22 mouse cellular contexts compared by ENCODE assay signal in genomic region chr6:90332561-90333425, GRCm38 (mm10). TPM values are rescaled to one million over a fixed set of nuclear protein-coding genes. Genes with fewer than 3 reads are reported as not detected.
DNase-seq lines count a peak whose midpoint lies in the region; ATAC-seq and TF ChIP-seq lines count a peak whose summit lies in the region.
"Had no signal": no experiment of that assay in that cellular context is flagged by ENCODE, and none has a peak within 500 bp of the region (broad histone marks: within the 10 kb centered on the region; RNA-seq: fewer than 3 reads in every experiment).

Uroc1 (plus strand) TSS chr6:90333284.

- peak; percentile 78 for DNase-seq in kidney, adult 11 months
- DNase-seq in kidney, postnatal 10 days, result peak; percentile 19
- DNase-seq in liver, embryonic 13.5 days, result peak; percentile 6
- DNase-seq in cerebellum, adult 2 months, result no peak
- DNase-seq in ovary, adult 18-20 months (ENCODE audit: low spot score), result no peak
- no peak for DNase-seq in cerebellum, postnatal 36 days
- DNase-seq: B cell, adult 2 months; cerebellum, postnatal 10 days; gastrocnemius, adult 2 months; heart, postnatal 10 days; lung, embryonic 14.5 days had no signal

- H3K4me1 ChIP-seq in kidney, embryonic 16.5 days (ENCODE audit: insufficient read depth, low read length), result no peaks in the 10 kb centered on the region
- H3K4me1 ChIP-seq in liver, embryonic 13.5 days (replicated peaks), result no peaks in the 10 kb centered on the region
- H3K4me1 ChIP-seq in cerebellum, adult 2 months (ENCODE audit: control insufficient read depth, insufficient read depth, low read length), result 0 out of 2 replicates have a peak, but pooled peaks cover 6% of the 10 kb centered on the region
- H3K4me1 ChIP-seq: heart, embryonic 10.5 days; hindbrain, embryonic 12.5 days; limb, embryonic 10.5 days; midbrain, embryonic 12.5 days; neural tube, embryonic 15.5 days had no signal

- WGBS in kidney, embryonic 16.5 days, result 82% methylated on average over 7 of the region's 7 CpGs
- 57% methylated on average over 7 of the region's 7 CpGs for WGBS in liver, embryonic 13.5 days (ENCODE audit: insufficient replicate concordance)
- 89% methylated on average over 7 of the region's 7 CpGs for WGBS in cerebellum, adult 2 months

- no peak within 1 kb of the TSS for H3K4me3 ChIP-seq in kidney, embryonic 16.5 days (ENCODE audit: low read length)
- H3K4me3 ChIP-seq in liver, embryonic 13.5 days (replicated peaks), result peak within 1 kb of the TSS; percentile 26; the same call in 1 of the 2 replicates
- no peak within 1 kb of the TSS for H3K4me3 ChIP-seq in cerebellum, adult 2 months (replicated peaks; ENCODE audit: insufficient read depth, low read depth, low read length)
- H3K4me3 ChIP-seq: forebrain, embryonic 15.5 days; gastrocnemius, adult 2 months; heart, embryonic 10.5 days; hindbrain, embryonic 12.5 days; left cerebral cortex, adult 2 months; limb, embryonic 10.5 days; midbrain, embryonic 12.5 days; myocyte; neural tube, embryonic 15.5 days had no signal

- H3K36me3 ChIP-seq in kidney, embryonic 16.5 days (ENCODE audit: insufficient read depth, low read length), result no peaks in the 10 kb centered on the region
- H3K36me3 ChIP-seq in liver, embryonic 13.5 days, result no peaks in the 10 kb centered on the region
- H3K36me3 ChIP-seq: forebrain, embryonic 15.5 days; heart, embryonic 10.5 days; hindbrain, embryonic 12.5 days; limb, embryonic 10.5 days; midbrain, embryonic 12.5 days; neural tube, embryonic 15.5 days had no signal

- TF ChIP-seq POLR2A in cerebellum, adult 2 months (IDR thresholded peaks at IDR 0.05; ENCODE audit: borderline replicate concordance, insufficient read depth, low read length), result no peak

- no peak for TF ChIP-seq CTCF in cerebellum, adult 2 months (IDR thresholded peaks at IDR 0.05; ENCODE audit: borderline replicate concordance, insufficient read depth, low read depth, low read length)

- no peak within 1 kb of the TSS for H3K4me2 ChIP-seq in kidney, embryonic 16.5 days (replicated peaks; ENCODE audit: low read depth, low read length)
- H3K4me2 ChIP-seq in liver, embryonic 13.5 days, result peak within 1 kb of the TSS; percentile 41
- H3K4me2 ChIP-seq: forebrain, embryonic 15.5 days; hindbrain, embryonic 12.5 days; lung, embryonic 14.5 days; midbrain, embryonic 12.5 days; neural tube, embryonic 15.5 days had no signal

- H3K27ac ChIP-seq in kidney, embryonic 16.5 days (ENCODE audit: low read length), result no peak within 1 kb of the TSS
- H3K27ac ChIP-seq in liver, embryonic 13.5 days, result peak within 1 kb of the TSS; percentile 73
- H3K27ac ChIP-seq in cerebellum, adult 2 months (ENCODE audit: insufficient read depth, low read length), result no peak within 1 kb of the TSS
- H3K27ac ChIP-seq: forebrain, embryonic 15.5 days; gastrocnemius, adult 2 months; heart, embryonic 10.5 days; hindbrain, embryonic 12.5 days; left cerebral cortex, adult 2 months; limb, embryonic 10.5 days; macrophage; midbrain, embryonic 12.5 days; neural tube, embryonic 15.5 days had no signal

- no peaks in the 10 kb centered on the region for H3K27me3 ChIP-seq in kidney, embryonic 16.5 days (ENCODE audit: insufficient read depth, low read length)
- H3K27me3 ChIP-seq in liver, embryonic 13.5 days, result no peaks in the 10 kb centered on the region
- H3K27me3 ChIP-seq in cerebellum, adult 2 months (ENCODE audit: control insufficient read depth, insufficient read depth, low read length), result no peaks in the 10 kb centered on the region
- H3K27me3 ChIP-seq: forebrain, embryonic 15.5 days; hindbrain, embryonic 12.5 days; midbrain, embryonic 12.5 days; neural tube, embryonic 15.5 days had no signal

- H3K9ac ChIP-seq in kidney, embryonic 16.5 days (replicated peaks; ENCODE audit: low read length), result no peak within 1 kb of the TSS
- 0 out of 2 replicates have a peak within 1 kb of the TSS, but pooled peaks have one; percentile 13 for H3K9ac ChIP-seq in liver, embryonic 13.5 days
- H3K9ac ChIP-seq: forebrain, embryonic 15.5 days; hindbrain, embryonic 12.5 days; lung, embryonic 14.5 days; midbrain, embryonic 12.5 days; neural tube, embryonic 15.5 days had no signal

- ATAC-seq in kidney, embryonic 16.5 days (ENCODE audit: low FRiP score, low TSS enrichment), result no peak
- ATAC-seq in liver, embryonic 13.5 days (ENCODE audit: low read depth), result peak; percentile 86
- ATAC-seq: forebrain, embryonic 15.5 days; inflammation-experienced regulatory T-cells, adult 6 months had no signal

- H3K9me3 ChIP-seq in kidney, embryonic 16.5 days (ENCODE audit: low read length), result no peaks in the 10 kb centered on the region
- no peaks in the 10 kb centered on the region for H3K9me3 ChIP-seq in liver, embryonic 13.5 days (replicated peaks)
- H3K9me3 ChIP-seq: forebrain, embryonic 15.5 days; heart, embryonic 10.5 days; hindbrain, embryonic 12.5 days; limb, embryonic 10.5 days; midbrain, embryonic 12.5 days; neural tube, embryonic 15.5 days had no signal

RNA-seq across cellular contexts. Expression of gene Uroc1, which starts in this region (rescaled TPM):
- 0.15 and 0.19 TPM in 2 replicates for polyA plus RNA-seq in kidney, embryonic 16.5 days (2015; fragmentation: Nextera tagmentation; extraction: Ambion mirVana)
- 6.3 and 7.9 TPM in 2 replicates for polyA plus RNA-seq in liver, embryonic 13.5 days (2015; fragmentation: Nextera tagmentation; extraction: Ambion mirVana)
- polyA plus RNA-seq in cerebellum, adult 2 months (2012; rRNA removed), result not detected in 2 replicates
- polyA plus RNA-seq: forebrain, embryonic 15.5 days; hindbrain, embryonic 12.5 days; inflammation-experienced regulatory T-cells, adult 6 months; lung, embryonic 14.5 days; macrophage; midbrain, embryonic 12.5 days; myocyte; neural tube, embryonic 15.5 days had no signal

Comparison
In these comparisons a context has a peak if more than half of its experiments do, and no peak if none do; other contexts are left out.
1. DNase-seq: peak in kidney, adult 11 months (single experiment), kidney, postnatal 10 days (single experiment) and liver, embryonic 13.5 days (single experiment); none in cerebellum, adult 2 months (0 of 2), ovary, adult 18-20 months (single experiment) and cerebellum, postnatal 36 days (0 of 2).